Mouse (Mus musculus): ENCODE results near the gene Ccn1.

DNA sequence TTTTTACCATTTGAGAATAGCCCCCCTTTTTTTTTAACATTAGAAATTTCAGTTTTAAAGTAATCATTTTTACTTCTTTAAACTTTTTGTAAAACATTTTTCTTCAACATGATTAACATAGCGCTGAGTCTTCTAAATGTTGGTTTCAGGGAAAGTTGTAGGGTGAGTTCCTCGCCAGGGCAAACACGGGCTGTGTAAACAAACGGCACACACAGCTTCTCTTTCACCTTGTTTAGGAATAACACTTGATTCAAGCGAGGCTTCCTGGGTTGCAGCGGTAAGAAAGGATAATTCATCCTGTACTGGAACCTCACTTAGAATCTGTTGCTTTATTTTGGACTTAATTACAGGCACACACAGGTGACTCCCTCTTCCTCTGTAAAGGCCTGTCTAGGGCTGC, 48.4 kb downstream of the Ccn1 start:
- TF ChIP-seq CTCF (IDR thresholded peaks at IDR 0.05; ENCODE audit: borderline replicate concordance, insufficient read depth, low read length) (no peak), POLR2A (IDR thresholded peaks at IDR 0.05; ENCODE audit: low read depth, low read length) (no peak)

Data from embryonic fibroblast, embryonic 13.5 days (primary cell).